ENCODE assay signal across 7 mouse cellular contexts in the genomic region with DNA sequence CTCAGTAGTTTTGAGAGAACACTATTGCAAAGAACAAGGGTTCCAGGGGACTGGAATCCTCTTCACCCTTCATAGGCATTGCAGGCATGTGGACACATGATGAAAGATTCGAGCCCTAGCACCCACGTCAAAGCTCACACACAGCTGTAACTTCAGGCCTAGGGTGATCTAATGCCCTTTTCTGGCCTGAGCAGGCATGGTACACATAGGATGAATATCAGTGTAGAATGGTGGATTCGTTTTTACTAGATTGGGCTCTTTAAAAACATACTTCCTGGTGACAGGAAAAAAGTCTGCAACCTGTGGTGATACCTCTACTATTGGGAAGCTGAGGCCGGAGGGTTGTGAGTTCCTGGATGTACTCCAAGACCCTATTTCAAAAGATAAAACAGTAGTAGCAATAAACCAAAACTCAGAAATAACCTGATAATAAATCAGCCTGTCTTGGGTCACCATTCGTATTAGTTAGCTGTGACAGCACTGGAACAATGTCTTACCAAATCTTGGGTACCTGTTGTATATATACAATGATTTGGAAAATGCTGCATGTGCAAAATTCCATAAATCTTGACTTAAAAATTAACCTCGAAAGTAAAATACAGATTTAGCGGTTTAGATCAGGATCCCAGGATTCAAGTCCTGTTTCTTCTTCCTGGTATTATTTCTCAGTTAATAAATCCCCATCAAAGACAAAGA. TPM values are rescaled to one million over a fixed set of nuclear protein-coding genes. Genes with fewer than 3 reads are reported as not detected.
A peak's percentile ranks its signal among the peaks of the same experiment; 100 is the strongest.
DNase-seq lines count a peak whose midpoint lies in the region; ATAC-seq and TF ChIP-seq lines count a peak whose summit lies in the region.

No protein-coding gene starts in this region.

- H3K4me1 ChIP-seq in testis, adult 2 months (ENCODE audit: control insufficient read depth, insufficient read depth, low read length): peaks cover 11% of the 10 kb centered on the region
- peaks cover 10% of the 10 kb centered on the region for H3K4me1 ChIP-seq in forebrain, embryonic 13.5 days
- H3K4me1 ChIP-seq in liver, embryonic 13.5 days (replicated peaks): peaks cover 26% of the 10 kb centered on the region

- H3K9me3 ChIP-seq in forebrain, embryonic 13.5 days (replicated peaks): no peaks in the 10 kb centered on the region
- H3K9me3 ChIP-seq in liver, embryonic 13.5 days (replicated peaks): no peaks in the 10 kb centered on the region

- no peak overlapping the region for H3K27ac ChIP-seq in testis, adult 2 months (ENCODE audit: control insufficient read depth, insufficient read depth, low read depth, low read length)
- H3K27ac ChIP-seq in forebrain, embryonic 13.5 days: peak overlapping the region; percentile 83
- H3K27ac ChIP-seq in liver, embryonic 13.5 days: peak overlapping the region; percentile 84

- TF ChIP-seq CTCF in testis, adult 2 months (IDR thresholded peaks at IDR 0.05; ENCODE audit: control insufficient read depth, insufficient read depth, insufficient replicate concordance, low read depth, low read length): no peak

- TF ChIP-seq POLR2A in testis, adult 2 months (IDR thresholded peaks at IDR 0.05; ENCODE audit: control insufficient read depth, low read depth, low read length): no peak

- peak overlapping the region; percentile 58 for H3K4me2 ChIP-seq in forebrain, embryonic 13.5 days
- H3K4me2 ChIP-seq in liver, embryonic 13.5 days: peak overlapping the region; percentile 87

- 40% methylated on average over 7 of the region's 7 CpGs for WGBS in forebrain, embryonic 13.5 days
- WGBS in liver, embryonic 13.5 days (ENCODE audit: insufficient replicate concordance): 17% methylated on average over 7 of the region's 7 CpGs

- no peak for ATAC-seq in forebrain, embryonic 13.5 days
- ATAC-seq in liver, embryonic 13.5 days (ENCODE audit: low read depth): no peak

- peak overlapping the region; percentile 92 for H3K4me3 ChIP-seq in testis, adult 2 months (ENCODE audit: control insufficient read depth, low read depth, low read length)
- H3K4me3 ChIP-seq in forebrain, embryonic 13.5 days: peak overlapping the region; percentile 63
- peak overlapping the region; percentile 77 for H3K4me3 ChIP-seq in liver, embryonic 13.5 days (replicated peaks)

- no peaks in the 10 kb centered on the region for H3K27me3 ChIP-seq in testis, adult 2 months (ENCODE audit: control insufficient read depth, insufficient read depth, low read length)
- H3K27me3 ChIP-seq in forebrain, embryonic 13.5 days: no peaks in the 10 kb centered on the region
- H3K27me3 ChIP-seq in liver, embryonic 13.5 days: no peaks in the 10 kb centered on the region

- H3K9ac ChIP-seq in forebrain, embryonic 13.5 days: peak overlapping the region; percentile 72
- peak overlapping the region; percentile 80 for H3K9ac ChIP-seq in liver, embryonic 13.5 days

- no peak for DNase-seq in testis, postnatal 14 days (ENCODE audit: low spot score)
- no peak for DNase-seq in liver, embryonic 13.5 days
- no peak for DNase-seq in B cell, adult 2 months
- DNase-seq in left cerebral cortex, adult 9 months (ENCODE audit: low spot score in 2 of 2): no peak
- DNase-seq in layer of hippocampus, adult 18-20 months (ENCODE audit: low spot score in 2 of 2): no peak

- no peaks in the 10 kb centered on the region; the same call in 1 of the 2 replicates for H3K36me3 ChIP-seq in testis, adult 2 months (ENCODE audit: control insufficient read depth, insufficient read depth, low read length)
- peaks cover 29% of the 10 kb centered on the region for H3K36me3 ChIP-seq in forebrain, embryonic 13.5 days (ENCODE audit: poor library complexity, severe bottlenecking)
- H3K36me3 ChIP-seq in liver, embryonic 13.5 days: peaks cover 25% of the 10 kb centered on the region

RNA-seq across cellular contexts. Expression of a gene that starts 0.7 kb away (rescaled TPM):
- polyA plus RNA-seq in testis, adult 2 months (2012; rRNA removed): 13.5 and 16.1 TPM in 2 replicates
- polyA plus RNA-seq in forebrain, embryonic 13.5 days (2015; fragmentation: Nextera tagmentation; extraction: Ambion mirVana): 123 and 127 TPM in 2 replicates
- 62.5 and 65.8 TPM in 2 replicates for polyA plus RNA-seq in liver, embryonic 13.5 days (2015; fragmentation: Nextera tagmentation; extraction: Ambion mirVana)
- 10 to 100 TPM; 39.6 to 41.0 TPM for total RNA-seq in layer of hippocampus, adult 18-20 months (2021)

RNA-seq across cellular contexts. Expression of a gene that starts 13.8 kb away (rescaled TPM):
- 21.7 and 24.6 TPM in 2 replicates for polyA plus RNA-seq in testis, adult 2 months (2012; rRNA removed)
- polyA plus RNA-seq in forebrain, embryonic 13.5 days (2015; fragmentation: Nextera tagmentation; extraction: Ambion mirVana): 28.1 and 36.4 TPM in 2 replicates
- 13.7 and 13.8 TPM in 2 replicates for polyA plus RNA-seq in liver, embryonic 13.5 days (2015; fragmentation: Nextera tagmentation; extraction: Ambion mirVana)
- 10 to 100 TPM; 77.1 to 82.3 TPM for total RNA-seq in layer of hippocampus, adult 18-20 months (2021)

RNA-seq across cellular contexts. Expression of a gene that starts 19.5 kb away (rescaled TPM):
- 1.5 and 1.7 TPM in 2 replicates for polyA plus RNA-seq in testis, adult 2 months (2012; rRNA removed)
- 35.1 and 35.3 TPM in 2 replicates for polyA plus RNA-seq in forebrain, embryonic 13.5 days (2015; fragmentation: Nextera tagmentation; extraction: Ambion mirVana)
- polyA plus RNA-seq in liver, embryonic 13.5 days (2015; fragmentation: Nextera tagmentation; extraction: Ambion mirVana): 12.4 and 14.5 TPM in 2 replicates
- 10 to 100 TPM; 29.0 to 31.3 TPM for total RNA-seq in layer of hippocampus, adult 18-20 months (2021)

RNA-seq across cellular contexts. Expression of a gene that starts 20.2 kb away (rescaled TPM):
- 13.3 and 14.1 TPM in 2 replicates for polyA plus RNA-seq in testis, adult 2 months (2012; rRNA removed)
- 10.1 and 11.7 TPM in 2 replicates for polyA plus RNA-seq in forebrain, embryonic 13.5 days (2015; fragmentation: Nextera tagmentation; extraction: Ambion mirVana)
- 0.52 and 0.65 TPM in 2 replicates for polyA plus RNA-seq in liver, embryonic 13.5 days (2015; fragmentation: Nextera tagmentation; extraction: Ambion mirVana)
- total RNA-seq in layer of hippocampus, adult 18-20 months (2021): 100 to 1,000 TPM; 224 to 230 TPM

RNA-seq across cellular contexts. Expression of a gene that starts 29.9 kb away (rescaled TPM):
- polyA plus RNA-seq in testis, adult 2 months (2012; rRNA removed): 68.5 and 74.4 TPM in 2 replicates
- 1.3 and 2.3 TPM in 2 replicates for polyA plus RNA-seq in forebrain, embryonic 13.5 days (2015; fragmentation: Nextera tagmentation; extraction: Ambion mirVana)
- polyA plus RNA-seq in liver, embryonic 13.5 days (2015; fragmentation: Nextera tagmentation; extraction: Ambion mirVana): 0.15 and 0.30 TPM in 2 replicates
- under 1 TPM; 0.86 to 0.97 TPM for total RNA-seq in layer of hippocampus, adult 18-20 months (2021)
